Mouse (Mus musculus) heart, adult 2 months (tissue): ENCODE results near the gene Ttll2. TPM values are rescaled to one million over a fixed set of nuclear protein-coding genes. Genes with fewer than 3 reads are reported as not detected.
"Not testable (repeated sequence)": the region's sequence is repeated elsewhere in the genome, so short reads cannot be mapped to it uniquely, and the experiment has no call there.

ENCODE experiments used
- DNase-seq, 2 experiments: peaks; one replicate each; pipeline ENCODE4 v3.0.0; 2021
- H3K27ac ChIP-seq: fragments of 200-600 bp; 2 replicates; pipeline ENCODE4 v1.8.1; 2022
- H3K27me3 ChIP-seq: fragments of 200-500 bp; 2 replicates; pipeline ENCODE4 v1.6.1; 2012; ENCODE audit warnings: mild to moderate bottlenecking, low read length, inconsistent platforms, mixed read lengths; ENCODE audit not compliant: control insufficient read depth, insufficient read depth
- H3K36me3 ChIP-seq: fragments of 200-500 bp; 2 replicates; pipeline ENCODE4 v1.6.1; 2012; ENCODE audit warnings: low read length, inconsistent platforms; ENCODE audit not compliant: control insufficient read depth, insufficient read depth
- H3K4me1 ChIP-seq: fragments of 200-500 bp; 2 replicates; pipeline ENCODE4 v1.6.1; 2011; ENCODE audit warnings: low read length; ENCODE audit not compliant: control insufficient read depth, insufficient read depth
- H3K4me3 ChIP-seq: fragments of 200-600 bp; 2 replicates; pipeline ENCODE4 v1.8.1; 2022
- H3K79me2 ChIP-seq: fragments of 200-500 bp; replicated peaks from 2 replicates; pipeline ENCODE4 v1.6.1; 2012; ENCODE audit warnings: mild to moderate bottlenecking, inconsistent platforms, low read length, moderate library complexity, mixed read lengths; ENCODE audit not compliant: control insufficient read depth, insufficient read depth
- H3K9ac ChIP-seq: fragments of 200-500 bp; 2 replicates; pipeline ENCODE4 v1.6.1; 2012; ENCODE audit warnings: low read depth, mild to moderate bottlenecking, control low read depth, inconsistent platforms, low read length, mixed read lengths
- WGBS: fragments of 180-500 bp; shearing (Covaris S2); methylation state at CpG from one replicate; pipeline ENCODE4 v1.1.7; 2018; 5-methylcytosine and 5-hydroxymethylcytosine counted together
- intact Hi-C: fragments of 180-260 bp; cut with DNase I; formaldehyde crosslinking; loops from one replicate; pipeline ENCODE4 v1.15.1; 2025
- polyA plus RNA-seq: library from polyadenylated mRNA; depleted of rRNA; stranded (reverse); fragments of >200 nt; gene quantifications from 2 replicates; pipeline ENCODE4 v1.2.3, GENCODE M21; 2012
- total RNA-seq, 2 experiments: library from RNA; stranded (reverse); gene quantifications; 2 replicates each; pipeline ENCODE4 v1.2.3; 2021

The Ttll2 gene
- total and polyA plus RNA-seq, 3 experiments, result 0.08 TPM; not detected in 2

DNA sequence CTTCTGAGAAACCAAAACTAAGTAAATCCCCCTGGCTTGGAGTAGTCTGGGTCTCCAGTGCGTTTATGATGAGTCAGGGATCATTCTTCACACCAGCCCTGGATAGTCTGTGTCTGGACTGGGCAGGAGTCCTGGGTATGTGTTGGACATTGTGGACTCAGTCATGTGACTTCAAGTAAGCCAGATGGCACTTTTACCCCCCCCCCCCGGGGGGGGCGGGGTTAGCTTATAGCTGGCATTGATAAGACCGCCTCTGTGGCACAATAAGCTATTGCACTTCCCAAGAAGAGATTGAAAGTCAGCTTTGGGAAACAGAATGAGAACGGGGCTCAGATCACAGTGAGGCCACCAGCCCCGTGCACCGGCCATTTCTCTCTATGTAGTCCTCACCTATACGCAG, 33.5 kb upstream of the Ttll2 start:
- not testable (repeated sequence) for DNase-seq, H3K27ac ChIP-seq
- WGBS, result 65% methylated on average over 8 of the region's 8 CpGs

DNA sequence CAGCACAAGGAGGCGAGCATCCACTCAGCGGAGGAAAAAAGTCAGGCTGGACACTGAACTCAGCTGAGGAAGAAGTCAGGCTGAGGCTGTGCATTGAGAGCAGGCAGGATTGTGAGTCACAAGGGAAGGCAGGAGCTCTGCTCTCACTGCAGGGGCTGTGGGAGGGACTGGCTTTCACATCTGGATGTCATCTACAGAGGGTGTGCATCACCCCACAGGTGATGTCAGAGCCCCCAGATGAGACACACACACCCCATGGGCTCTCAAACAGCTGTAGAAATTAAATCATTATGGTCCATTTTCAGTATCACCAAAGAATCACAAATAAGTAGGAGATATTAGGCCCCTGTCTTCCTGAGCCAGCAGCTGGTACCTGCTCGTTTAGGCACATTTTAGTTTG, 32.9 kb upstream of the Ttll2 start, which contains the start of gene Unc93a2:
Gene Unc93a2 (minus strand): TSS at position 101 of the 400 bp plus-strand sequence.
- H3K27ac ChIP-seq, intact Hi-C loops, H3K79me2 ChIP-seq, H3K4me1 ChIP-seq, H3K27me3 ChIP-seq, H3K9ac ChIP-seq, H3K4me3 ChIP-seq, H3K36me3 ChIP-seq, DNase-seq: not testable (repeated sequence)
- WGBS, result 84% methylated on average over 3 of the region's 3 CpGs

More for the DNA sequence above, 33.5 kb upstream of the Ttll2 start:
- H3K9ac ChIP-seq, H3K27me3 ChIP-seq, intact Hi-C loops, H3K4me1 ChIP-seq, H3K79me2 ChIP-seq, H3K36me3 ChIP-seq, H3K4me3 ChIP-seq: not testable (repeated sequence)

DNA sequence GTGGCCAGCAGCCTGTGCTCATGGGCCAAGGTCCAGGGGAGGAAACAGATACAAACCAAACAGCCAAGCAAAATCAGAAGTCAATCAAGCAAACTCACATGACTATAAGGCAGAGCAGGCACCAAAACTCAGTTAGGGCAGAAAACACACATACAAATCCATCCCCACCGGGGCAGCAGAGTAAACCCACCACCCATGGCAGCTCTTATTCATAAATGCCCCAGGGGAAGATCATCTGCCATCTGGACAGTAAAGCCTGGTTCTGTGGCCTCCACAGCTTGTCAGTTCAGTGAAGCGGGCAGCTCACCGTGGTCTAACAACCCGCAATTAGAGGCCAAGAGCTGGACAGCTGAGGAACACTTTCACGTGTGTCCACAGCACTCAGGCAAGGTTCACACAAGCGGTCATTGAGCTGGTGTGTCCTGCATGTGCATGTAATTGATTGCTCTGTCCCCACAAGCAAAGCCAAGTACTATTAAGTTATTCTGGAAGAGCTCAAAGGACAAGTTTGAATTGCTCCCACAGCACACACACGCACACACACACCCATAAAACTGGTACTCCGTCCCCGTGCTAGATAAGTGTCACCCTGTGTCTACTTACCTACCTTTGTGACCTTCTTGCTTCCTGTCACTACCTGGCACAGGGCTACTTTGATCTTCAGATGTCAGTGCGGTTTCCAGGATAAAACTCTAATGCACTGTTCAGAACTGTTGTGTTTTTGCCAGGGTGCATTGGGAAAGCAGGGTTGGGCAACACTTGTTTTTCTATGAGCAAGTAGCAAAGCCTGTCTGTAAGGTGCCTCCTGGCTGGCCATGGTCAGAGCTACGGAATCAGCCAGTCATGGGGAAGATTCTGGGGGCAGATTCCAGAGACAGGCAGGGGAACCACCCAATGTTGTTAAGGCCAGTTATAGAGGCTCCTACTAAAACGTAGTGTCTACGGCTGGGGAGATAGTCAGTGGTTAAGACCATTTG, 31.0 kb upstream of the Ttll2 start:
- H3K27me3 ChIP-seq, H3K79me2 ChIP-seq, H3K27ac ChIP-seq, H3K9ac ChIP-seq, H3K36me3 ChIP-seq, intact Hi-C loops, H3K4me3 ChIP-seq, DNase-seq, H3K4me1 ChIP-seq: not testable (repeated sequence)
- 88% methylated on average over 12 of the region's 13 CpGs for WGBS

DNA sequence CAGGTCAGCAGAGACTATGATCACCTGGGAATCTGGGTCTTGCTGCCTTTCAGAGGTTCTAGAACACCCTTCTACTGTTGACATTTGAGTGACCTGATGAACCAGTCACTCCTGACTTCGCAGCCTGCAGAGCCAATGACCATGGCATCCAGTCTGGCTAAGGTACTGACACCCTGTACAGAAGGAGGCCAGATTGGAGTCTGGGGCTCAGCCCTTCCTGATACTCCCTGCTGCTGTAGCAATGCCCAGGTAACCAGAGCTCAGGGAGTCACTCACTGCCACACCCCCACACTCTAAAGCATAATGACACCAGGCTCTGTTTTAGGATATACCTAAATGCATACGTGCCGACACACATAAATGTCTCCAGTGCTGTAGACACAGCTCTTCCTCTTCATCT, 30.2 kb upstream of the Ttll2 start:
- intact Hi-C loops, H3K79me2 ChIP-seq, DNase-seq, H3K27me3 ChIP-seq, H3K4me3 ChIP-seq, H3K4me1 ChIP-seq, H3K9ac ChIP-seq, H3K27ac ChIP-seq, H3K36me3 ChIP-seq: not testable (repeated sequence)
- WGBS, result 74% methylated on average over 1 of the region's 3 CpGs

- H3K4me3 ChIP-seq, H3K4me1 ChIP-seq, H3K79me2 ChIP-seq, intact Hi-C loops, H3K27ac ChIP-seq, H3K36me3 ChIP-seq, DNase-seq, H3K9ac ChIP-seq, H3K27me3 ChIP-seq: not testable (repeated sequence)
- 26% methylated on average over 2 of the region's 3 CpGs for WGBS
Observed at GRCm38 (mm10) chr17:7377907-7378306, 25.4 kb upstream of the Ttll2 start.

- H3K4me1 ChIP-seq, H3K4me3 ChIP-seq, H3K79me2 ChIP-seq, H3K27me3 ChIP-seq, H3K27ac ChIP-seq, DNase-seq, H3K36me3 ChIP-seq, H3K9ac ChIP-seq, intact Hi-C loops: not testable (repeated sequence)
- WGBS, result 92% methylated on average over 1 of the region's 3 CpGs
Observed at GRCm38 (mm10) chr17:7376951-7377700, 24.6 kb upstream of the Ttll2 start.

- 82% methylated on average over 3 of the region's 5 CpGs for WGBS
- H3K27ac ChIP-seq, DNase-seq, H3K4me3 ChIP-seq, H3K27me3 ChIP-seq, H3K79me2 ChIP-seq, H3K36me3 ChIP-seq, H3K9ac ChIP-seq, H3K4me1 ChIP-seq, intact Hi-C loops: not testable (repeated sequence)
Observed at GRCm38 (mm10) chr17:7371879-7372278, 19.4 kb upstream of the Ttll2 start, which contains the start of gene Gm49630. TSS of gene Gm49630 (minus strand) at chr17:7371979.

GRCm38 (mm10) chr17:7369401-7369800, 16.9 kb upstream of the Ttll2 start:
- 68% methylated on average over 6 of the region's 6 CpGs for WGBS
- H3K36me3 ChIP-seq, H3K4me3 ChIP-seq, H3K79me2 ChIP-seq, H3K4me1 ChIP-seq, DNase-seq, intact Hi-C loops, H3K27ac ChIP-seq, H3K27me3 ChIP-seq, H3K9ac ChIP-seq: not testable (repeated sequence)

GRCm38 (mm10) chr17:7366676-7367374, 14.3 kb upstream of the Ttll2 start:
- H3K9ac ChIP-seq, H3K4me1 ChIP-seq, DNase-seq, H3K36me3 ChIP-seq, H3K79me2 ChIP-seq, intact Hi-C loops, H3K27ac ChIP-seq, H3K4me3 ChIP-seq, H3K27me3 ChIP-seq: not testable (repeated sequence)
- WGBS, result 54% methylated on average over 5 of the region's 7 CpGs
